In the genomic region with DNA sequence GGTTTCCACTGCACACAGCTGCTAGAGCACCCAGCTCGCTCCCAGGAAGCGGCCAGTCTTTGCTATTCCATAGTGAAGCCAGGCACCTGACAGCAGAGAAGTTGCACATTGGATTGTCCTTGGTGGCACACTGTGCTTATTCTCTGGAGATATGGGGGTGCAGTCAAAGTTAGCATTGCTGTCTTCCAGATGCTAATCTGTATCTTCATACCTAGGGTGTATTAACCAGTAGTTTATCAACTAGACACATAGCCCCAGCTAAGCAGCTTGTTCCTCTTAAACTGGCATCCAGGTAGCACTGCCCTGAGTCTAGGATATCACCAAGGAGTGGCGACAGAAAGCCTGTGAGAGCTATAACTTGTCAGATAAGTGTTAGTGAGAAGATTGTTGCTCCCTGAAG, we compare ENCODE assay signal across 18 mouse cellular contexts. TPM values are rescaled to one million over a fixed set of nuclear protein-coding genes. Genes with fewer than 3 reads are reported as not detected.
DNase-seq lines count a peak whose midpoint lies in the region; ATAC-seq and TF ChIP-seq lines count a peak whose summit lies in the region.
"Had no signal": no experiment of that assay in that cellular context is flagged by ENCODE, and none has a peak within 500 bp of the region (broad histone marks: within the 10 kb centered on the region; RNA-seq: fewer than 3 reads in every experiment).

No protein-coding gene starts in this region.

- H3K36me3 ChIP-seq in midbrain, embryonic 12.5 days, result 0 out of 2 replicates have a peak, but pooled peaks cover 6% of the 10 kb centered on the region
- H3K36me3 ChIP-seq in midbrain, embryonic 10.5 days, result peaks cover 47% of the 10 kb centered on the region
- H3K36me3 ChIP-seq in forebrain, postnatal 0 days (ENCODE audit: insufficient read depth), result peaks cover 2% of the 10 kb centered on the region; the same call in 1 of the 2 replicates
- peaks cover 54% of the 10 kb centered on the region for H3K36me3 ChIP-seq in liver, postnatal 0 days (replicated peaks; ENCODE audit: insufficient read depth, low read length)

- H3K4me3 ChIP-seq in midbrain, embryonic 12.5 days, result no peak overlapping the region
- no peak overlapping the region for H3K4me3 ChIP-seq in midbrain, embryonic 10.5 days
- H3K4me3 ChIP-seq in forebrain, postnatal 0 days (ENCODE audit: low read depth, low read length), result no peak overlapping the region
- no peak overlapping the region for H3K4me3 ChIP-seq in liver, postnatal 0 days (ENCODE audit: low read depth, low read length)
- H3K4me3 ChIP-seq: embryonic facial prominence, embryonic 10.5 days had no signal

- H3K4me1 ChIP-seq in midbrain, embryonic 12.5 days, result peaks cover 16% of the 10 kb centered on the region
- H3K4me1 ChIP-seq in midbrain, embryonic 10.5 days, result peaks cover 17% of the 10 kb centered on the region
- peaks cover 16% of the 10 kb centered on the region for H3K4me1 ChIP-seq in forebrain, postnatal 0 days (ENCODE audit: insufficient read depth)
- H3K4me1 ChIP-seq in liver, postnatal 0 days (ENCODE audit: insufficient read depth), result peaks cover 9% of the 10 kb centered on the region

- no peaks in the 10 kb centered on the region for H3K9me3 ChIP-seq in midbrain, embryonic 12.5 days
- no peaks in the 10 kb centered on the region for H3K9me3 ChIP-seq in midbrain, embryonic 10.5 days (replicated peaks)
- no peaks in the 10 kb centered on the region for H3K9me3 ChIP-seq in forebrain, postnatal 0 days (ENCODE audit: low read length)
- no peaks in the 10 kb centered on the region for H3K9me3 ChIP-seq in liver, postnatal 0 days (ENCODE audit: low read length)
- H3K9me3 ChIP-seq: embryonic facial prominence, embryonic 10.5 days had no signal

- no peaks in the 10 kb centered on the region for H3K27me3 ChIP-seq in midbrain, embryonic 12.5 days
- H3K27me3 ChIP-seq in midbrain, embryonic 10.5 days (ENCODE audit: low read depth, poor library complexity, severe bottlenecking), result no peaks in the 10 kb centered on the region
- H3K27me3 ChIP-seq in forebrain, postnatal 0 days (ENCODE audit: insufficient read depth, low read length), result no peaks in the 10 kb centered on the region
- H3K27me3 ChIP-seq in liver, postnatal 0 days (ENCODE audit: insufficient read depth, low read length), result no peaks in the 10 kb centered on the region

- TF ChIP-seq EP300 in liver, postnatal 0 days (IDR thresholded peaks at IDR 0.05; ENCODE audit: low read depth), result peak; percentile 46; the same call in 1 of the 2 replicates

- H3K27ac ChIP-seq in midbrain, embryonic 12.5 days (replicated peaks), result peak overlapping the region; percentile 69; the same call in 1 of the 2 replicates
- H3K27ac ChIP-seq in midbrain, embryonic 10.5 days (replicated peaks), result no peak overlapping the region
- peak overlapping the region; percentile 80 for H3K27ac ChIP-seq in forebrain, postnatal 0 days (ENCODE audit: low read depth, low read length)
- no peak overlapping the region for H3K27ac ChIP-seq in liver, postnatal 0 days (ENCODE audit: low read depth)
- H3K27ac ChIP-seq: embryonic facial prominence, embryonic 10.5 days had no signal

- intact Hi-C loops in heart, postnatal 14 days (cut with DNase I), result no loop called here

- WGBS in midbrain, embryonic 12.5 days, result 95% methylated on average over 3 of the region's 3 CpGs
- WGBS in midbrain, embryonic 10.5 days, result 91% methylated on average over 3 of the region's 3 CpGs
- 95% methylated on average over 3 of the region's 3 CpGs for WGBS in forebrain, postnatal 0 days
- WGBS in liver, postnatal 0 days (ENCODE audit: insufficient replicate concordance), result 70% methylated on average over 3 of the region's 3 CpGs

- TF ChIP-seq CTCF in forebrain, postnatal 0 days (IDR thresholded peaks at IDR 0.05; ENCODE audit: low read depth), result no peak
- TF ChIP-seq CTCF in liver, postnatal 0 days (IDR thresholded peaks at IDR 0.05; ENCODE audit: low read depth), result no peak

- peak; percentile 85 for DNase-seq in heart, adult 11 months
- no peak for DNase-seq in heart, postnatal 14 days
- no peak for DNase-seq in midbrain, embryonic 10.5 days (ENCODE audit: low spot score)
- DNase-seq in forebrain, postnatal 0 days, result no peak
- no peak for DNase-seq in liver, postnatal 0 days
- DNase-seq in frontal cortex, postnatal 25 days (ENCODE audit: low spot score in 2 of 2), result no peak
- DNase-seq in thymus, postnatal 25 days, result no peak
- DNase-seq: adrenal gland, postnatal 14 days; cerebellum, adult 11-12 months; cerebellum, postnatal 36 days; kidney, adult 11 months; kidney, postnatal 10 days; lung, postnatal 14 days; right cerebral cortex, adult 18-20 months; thymus, postnatal 14 days had no signal

- no peak for ATAC-seq in midbrain, embryonic 12.5 days (ENCODE audit: low FRiP score, low read depth)
- ATAC-seq in forebrain, postnatal 0 days, result no peak
- ATAC-seq in liver, postnatal 0 days, result no peak

- no peak overlapping the region for H3K4me2 ChIP-seq in midbrain, embryonic 12.5 days (replicated peaks)
- H3K4me2 ChIP-seq in forebrain, postnatal 0 days (ENCODE audit: low read depth), result no peak overlapping the region
- H3K4me2 ChIP-seq in liver, postnatal 0 days (ENCODE audit: low read depth, low read length), result no peak overlapping the region

- H3K9ac ChIP-seq in midbrain, embryonic 12.5 days (replicated peaks), result no peak overlapping the region
- H3K9ac ChIP-seq in forebrain, postnatal 0 days, result no peak overlapping the region
- H3K9ac ChIP-seq in liver, postnatal 0 days (replicated peaks), result no peak overlapping the region

RNA-seq across cellular contexts. Expression of a gene that starts 32.9 kb away (rescaled TPM):
- total RNA-seq in heart, postnatal 14 days (2021), result 1 to 10 TPM; 2.8 to 3.0 TPM
- 9.7 and 10.1 TPM in 2 replicates for polyA plus RNA-seq in midbrain, embryonic 12.5 days (2016; fragmentation: Nextera tagmentation; extraction: Ambion mirVana)
- polyA plus RNA-seq in midbrain, embryonic 10.5 days (2016; fragmentation: Nextera tagmentation; extraction: Ambion mirVana), result 4.7 and 5.6 TPM in 2 replicates
- 0.43 and 1.5 TPM in 2 replicates for total RNA-seq in forebrain, postnatal 0 days (2014; rRNA removed)
- 8.2 and 8.9 TPM in 2 replicates for polyA plus RNA-seq in forebrain, postnatal 0 days (2015; fragmentation: Nextera tagmentation; extraction: Ambion mirVana)
- 1.7 and 1.8 TPM in 2 replicates for polyA plus RNA-seq in liver, postnatal 0 days (2015; fragmentation: Nextera tagmentation; extraction: Ambion mirVana)
- total RNA-seq: hematopoietic stem cell, adult 5-6 weeks had no signal

RNA-seq across cellular contexts. Expression of a gene that starts 33.1 kb away (rescaled TPM):
- total RNA-seq in heart, postnatal 14 days (2021), result 10 to 100 TPM; 16.8 to 19.1 TPM
- 89.8 and 95.7 TPM in 2 replicates for polyA plus RNA-seq in midbrain, embryonic 12.5 days (2016; fragmentation: Nextera tagmentation; extraction: Ambion mirVana)
- polyA plus RNA-seq in midbrain, embryonic 10.5 days (2016; fragmentation: Nextera tagmentation; extraction: Ambion mirVana), result 55.1 and 56.8 TPM in 2 replicates
- 91.9 and 101 TPM in 2 replicates for total RNA-seq in forebrain, postnatal 0 days (2014; rRNA removed)
- 87.3 and 88.6 TPM in 2 replicates for polyA plus RNA-seq in forebrain, postnatal 0 days (2015; fragmentation: Nextera tagmentation; extraction: Ambion mirVana)
- 11.7 and 13.7 TPM in 2 replicates for polyA plus RNA-seq in liver, postnatal 0 days (2015; fragmentation: Nextera tagmentation; extraction: Ambion mirVana)

Comparison
In these comparisons a context has a peak if more than half of its experiments do, and no peak if none do; other contexts are left out.
1. H3K27ac ChIP-seq: peak in midbrain, embryonic 12.5 days (single experiment) and forebrain, postnatal 0 days (single experiment); none in midbrain, embryonic 10.5 days (single experiment) and liver, postnatal 0 days (single experiment).